Mouse (Mus musculus) ovary, postnatal 36 days (tissue): ENCODE results near the gene Armc12.
"Not testable (repeated sequence)": the region's sequence is repeated elsewhere in the genome, so short reads cannot be mapped to it uniquely, and the experiment has no call there.

Experiments
- DNase-seq: peaks from one replicate; pipeline ENCODE4 v3.0.0; 2022; ENCODE audit warnings: low spot score, mixed read lengths

Armc12 gene

GRCm38 (mm10) chr17:28532557-28532956, 2.0 kb downstream of the Armc12 start:
- no peak for DNase-seq

DNA sequence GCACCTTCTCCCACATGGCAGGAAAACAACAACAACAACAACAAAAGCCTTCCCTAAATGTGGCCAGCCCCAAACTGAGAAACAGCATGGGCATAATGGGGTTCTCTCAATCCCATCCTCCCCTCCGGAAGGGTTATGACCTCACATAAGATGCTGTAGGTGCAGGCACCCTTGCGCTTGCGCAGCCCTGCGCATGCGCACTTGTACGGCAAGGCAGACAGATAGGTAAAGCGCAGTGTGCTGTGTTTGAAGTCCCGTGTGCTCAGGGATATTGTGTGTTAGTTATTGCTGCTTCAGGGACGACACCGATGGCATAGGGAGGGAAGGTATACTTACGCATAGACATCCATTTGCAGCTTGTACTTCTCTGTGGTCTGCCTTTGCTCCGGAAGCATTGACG, 2.7 kb downstream of the Armc12 start:
- no peak for DNase-seq

GRCm38 (mm10) chr17:28537881-28538280, 7.3 kb downstream of the Armc12 start:
- no peak for DNase-seq

DNA sequence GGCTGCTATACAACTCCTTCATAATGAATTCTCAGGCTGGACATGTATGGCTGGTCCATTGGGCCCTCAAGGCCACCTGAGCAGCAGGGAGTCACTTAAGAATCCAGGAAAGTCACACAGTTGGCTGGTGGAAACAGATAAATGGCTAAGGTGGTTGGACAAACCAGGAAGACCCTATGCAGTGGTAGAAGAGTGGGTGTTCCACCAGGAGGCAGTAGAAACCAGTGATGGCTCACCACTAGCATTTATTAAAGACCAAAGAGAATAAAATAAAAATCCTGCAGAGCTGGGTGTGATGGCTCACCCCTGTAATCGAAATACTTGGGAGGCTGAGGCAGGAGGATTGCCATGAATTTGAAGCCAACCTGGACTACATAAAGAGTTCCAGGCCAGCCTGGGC, 16.3 kb downstream of the Armc12 start:
- no peak for DNase-seq

- DNase-seq = no peak
Measured at GRCm38 (mm10) chr17:28548550-28548949, 17.9 kb downstream of the Armc12 start.

- no peak for DNase-seq
Measured at GRCm38 (mm10) chr17:28549111-28549510, 18.5 kb downstream of the Armc12 start, which contains the start of gene Clpsl2. Clpsl2 (plus strand) TSS chr17:28549411.

DNA sequence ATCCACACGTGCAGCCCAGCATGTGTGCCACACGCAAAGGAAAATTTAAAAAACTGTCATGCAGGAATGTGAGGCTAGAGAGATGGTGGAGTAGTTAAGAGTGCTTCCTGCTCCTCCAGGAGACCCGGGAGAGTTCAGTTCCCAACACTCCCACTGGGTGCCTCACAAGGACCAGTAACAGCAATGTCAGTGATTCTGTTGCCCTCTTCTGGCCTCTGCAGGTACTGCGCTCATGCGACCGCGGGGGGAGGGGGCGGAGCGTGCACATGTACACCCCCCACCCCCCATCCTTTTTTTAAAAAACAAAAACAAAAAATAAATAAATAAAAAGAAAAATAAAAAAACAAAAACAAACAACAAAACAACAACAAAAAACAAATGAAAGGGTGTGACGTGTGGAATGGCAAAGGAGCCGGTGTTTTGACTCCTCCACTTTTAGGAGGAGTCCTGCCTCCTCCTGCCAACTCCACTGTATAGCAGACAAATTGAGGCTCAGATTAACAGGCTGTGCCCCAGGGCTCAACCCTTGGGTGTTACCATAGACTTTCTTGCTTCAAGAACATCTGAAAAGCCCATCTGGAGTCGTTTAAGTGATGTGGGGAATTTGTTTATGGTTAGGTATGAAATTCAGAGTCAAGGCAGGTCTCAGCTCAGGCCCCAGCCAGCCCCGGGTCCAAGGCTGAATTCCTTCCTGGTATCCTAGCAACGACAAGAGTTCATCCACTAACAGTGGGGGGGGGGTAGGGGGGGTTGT, 22.6 kb downstream of the Armc12 start:
- peak; percentile 71 for DNase-seq

- not testable (repeated sequence) for DNase-seq
Measured at GRCm38 (mm10) chr17:28554021-28554420, 23.4 kb downstream of the Armc12 start.

DNA sequence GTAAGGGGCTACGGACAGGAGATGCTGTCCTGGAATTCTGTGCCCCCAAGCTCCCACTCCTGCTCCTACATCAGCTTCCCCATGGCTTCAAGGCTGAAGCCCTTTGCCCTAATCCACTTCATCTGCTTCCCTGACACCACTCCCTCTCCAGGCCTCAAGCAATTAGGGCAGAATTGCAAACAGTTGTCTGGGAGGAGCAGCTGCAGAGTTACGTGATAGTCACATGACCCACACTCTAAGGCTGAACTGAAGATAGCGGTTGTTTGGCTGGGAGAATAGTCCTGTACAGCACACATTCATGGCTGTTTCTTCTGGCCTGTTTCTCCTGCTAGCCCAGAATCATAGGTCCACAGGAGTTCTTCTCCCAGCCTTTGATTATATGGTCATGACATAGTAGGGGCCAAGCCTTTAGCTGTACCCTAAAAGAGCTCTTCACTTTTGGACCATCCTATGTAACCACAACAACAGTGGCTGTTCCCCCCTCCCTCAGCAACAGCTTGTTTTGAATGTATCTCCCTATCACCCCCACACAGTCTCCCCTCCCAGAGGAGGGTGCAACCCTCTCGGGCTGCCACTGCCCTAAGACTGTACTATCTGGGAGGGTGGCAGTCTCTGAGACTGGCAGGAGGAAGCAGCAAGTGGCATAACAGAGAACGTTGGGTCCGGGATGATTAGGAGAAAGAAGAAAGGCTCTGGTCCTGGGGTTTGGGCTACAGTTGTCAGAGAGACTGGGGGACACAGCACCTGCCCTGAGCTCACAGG, 26.2 kb downstream of the Armc12 start:
- DNase-seq = no peak

DNA sequence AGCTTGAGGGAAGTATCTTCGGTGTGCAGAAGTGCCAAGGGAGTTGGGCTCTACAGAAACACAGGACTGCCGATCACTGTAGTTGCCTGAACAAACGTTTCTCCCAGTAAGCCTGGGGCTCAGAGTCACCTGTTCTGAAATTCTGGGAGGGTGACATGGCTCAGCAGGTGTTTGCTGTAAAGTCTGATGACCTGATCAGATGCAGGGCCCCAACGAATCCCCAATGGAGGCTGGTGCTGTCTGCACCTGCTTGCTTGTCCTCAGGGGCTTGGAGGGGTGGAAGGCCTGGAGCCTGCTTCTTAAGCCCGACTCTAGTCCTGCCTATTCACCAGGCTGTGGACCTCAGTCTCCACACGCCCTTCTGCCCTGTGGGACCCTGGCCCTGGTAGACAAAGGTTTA, 27.2 kb downstream of the Armc12 start:
- DNase-seq = no peak

DNA sequence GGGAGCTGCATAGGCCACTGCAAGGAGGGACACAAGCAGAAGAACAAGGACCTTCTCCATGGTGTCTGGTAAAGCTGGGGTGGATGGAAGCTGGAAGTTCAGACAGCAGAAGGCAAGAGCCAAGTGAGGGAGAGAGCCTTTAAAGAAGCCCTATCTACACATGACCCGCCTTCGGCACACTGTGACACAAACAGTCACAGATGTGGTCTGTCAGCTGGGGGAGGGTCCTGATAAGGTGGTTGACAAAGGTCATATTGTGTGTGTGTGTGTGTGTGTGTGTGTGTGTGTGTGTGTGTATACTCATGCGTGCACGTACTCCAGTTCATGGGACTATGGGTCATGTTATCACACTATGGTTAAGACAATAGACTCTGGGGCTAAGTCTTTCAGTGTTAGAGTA, 30.0 kb downstream of the Armc12 start, which contains the start of gene Clps:
Gene Clps, minus strand, starts transcription at position 169 of the 400 bp plus-strand sequence.
- DNase-seq = no peak

DNA sequence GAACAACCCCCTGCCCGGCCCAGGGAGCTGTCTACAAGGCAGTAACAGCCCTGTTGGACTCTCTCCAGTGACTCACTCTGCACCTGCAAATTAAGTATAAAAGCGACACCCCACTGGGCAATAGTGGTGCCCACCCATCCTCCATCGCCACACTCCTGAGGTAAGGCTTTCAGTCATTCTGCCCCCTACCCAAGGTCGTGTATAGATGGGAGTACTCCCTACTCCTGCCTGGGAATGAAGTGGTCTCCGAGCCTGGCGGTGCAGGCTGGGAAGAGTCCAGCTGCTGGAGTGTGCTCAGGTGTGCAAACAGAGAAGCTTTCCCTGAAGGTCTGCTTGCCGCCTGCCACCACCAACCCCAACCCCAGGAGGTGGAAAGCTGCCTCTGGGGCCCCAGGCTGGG, 31.0 kb downstream of the Armc12 start:
- no peak for DNase-seq

DNA sequence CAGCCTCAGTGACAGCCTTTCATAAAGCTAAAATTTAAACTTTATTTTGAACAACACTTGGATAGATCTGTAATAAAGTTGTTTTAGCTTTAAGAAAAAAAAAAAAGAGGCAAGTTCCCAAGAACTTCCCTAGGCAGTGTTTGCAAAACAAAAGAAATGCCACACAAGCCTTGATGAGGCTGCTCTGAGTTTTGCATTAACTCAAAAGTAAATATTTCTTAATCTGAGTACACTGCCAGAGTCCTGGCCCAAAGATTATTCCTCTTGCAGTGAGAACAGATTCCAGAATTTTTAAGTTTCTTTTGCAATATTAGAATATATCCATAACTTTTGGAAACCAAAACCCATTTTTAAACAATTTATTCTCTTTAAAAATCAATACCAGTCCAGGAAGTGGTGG, 34.6 kb downstream of the Armc12 start:
- DNase-seq = no peak

DNA sequence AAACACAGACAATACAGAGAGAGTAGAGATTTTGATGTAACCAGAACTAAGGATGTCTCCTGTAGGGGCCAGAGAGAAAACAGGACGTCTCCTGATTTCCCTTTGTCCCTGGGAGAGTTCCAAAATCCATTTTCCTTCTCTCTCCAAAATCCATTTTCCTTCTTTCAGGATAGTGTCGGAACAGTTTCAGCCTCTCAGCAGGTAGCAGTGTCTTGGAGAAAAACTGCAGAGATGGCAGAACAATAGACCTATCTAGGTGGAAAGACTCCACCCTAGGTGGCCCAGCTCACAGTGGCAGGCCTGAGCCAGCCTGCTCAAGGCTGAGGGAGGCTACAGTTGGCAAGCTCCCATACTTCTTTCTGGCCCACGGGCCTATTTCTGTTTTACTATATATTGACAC, 36.9 kb downstream of the Armc12 start:
- DNase-seq = no peak

- no peak for DNase-seq
Measured at GRCm38 (mm10) chr17:28571868-28572267, 41.3 kb downstream of the Armc12 start.

DNA sequence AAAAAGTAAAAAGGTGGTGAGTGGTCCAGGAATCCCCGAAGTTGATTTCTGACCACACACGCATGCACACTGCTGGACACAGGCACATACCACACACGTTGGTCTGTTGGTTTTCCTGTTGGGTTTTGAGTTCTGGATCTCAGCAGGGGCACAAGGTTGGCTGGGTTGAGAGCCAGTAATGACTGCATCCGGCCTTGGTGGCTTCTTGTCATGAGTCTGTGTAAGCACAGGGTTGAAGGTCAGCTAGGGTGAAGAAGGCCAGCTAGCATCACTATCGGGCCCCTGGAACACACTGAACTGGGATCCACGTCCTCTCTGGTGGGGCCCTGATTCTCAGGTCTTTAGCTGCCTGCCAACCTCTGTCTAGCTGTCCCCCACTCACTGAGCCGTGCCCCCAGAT, 41.9 kb downstream of the Armc12 start:
- DNase-seq = no peak

DNA sequence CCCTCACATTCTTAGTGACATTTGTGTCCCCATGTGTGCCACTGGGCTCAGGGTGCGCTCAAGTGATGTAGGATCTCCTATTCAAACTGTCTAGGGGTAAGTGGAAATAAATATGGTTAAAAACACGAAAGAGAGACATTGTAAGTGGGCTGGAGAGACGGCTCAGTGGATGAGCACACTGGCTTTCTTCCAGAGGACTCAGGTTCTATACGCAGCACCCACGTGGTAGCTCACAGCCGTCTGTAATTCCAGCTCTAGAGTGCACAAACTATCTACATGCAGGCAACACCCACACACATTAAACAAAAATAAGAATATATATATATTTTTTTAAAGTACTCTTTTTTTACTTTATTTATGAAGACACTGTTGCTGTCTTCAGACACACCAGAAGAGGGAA, 42.3 kb downstream of the Armc12 start:
- no peak for DNase-seq

- DNase-seq = peak; percentile 60
Measured at GRCm38 (mm10) chr17:28575244-28576125, 44.9 kb downstream of the Armc12 start, which contains the start of gene Lhfpl5. Lhfpl5 (plus strand) TSS chr17:28575641.

- peak; percentile 74 for DNase-seq
Measured at GRCm38 (mm10) chr17:28580396-28580795, 49.8 kb downstream of the Armc12 start.

- no peak for DNase-seq
Measured at GRCm38 (mm10) chr17:28581056-28581455, 50.5 kb downstream of the Armc12 start.

DNA sequence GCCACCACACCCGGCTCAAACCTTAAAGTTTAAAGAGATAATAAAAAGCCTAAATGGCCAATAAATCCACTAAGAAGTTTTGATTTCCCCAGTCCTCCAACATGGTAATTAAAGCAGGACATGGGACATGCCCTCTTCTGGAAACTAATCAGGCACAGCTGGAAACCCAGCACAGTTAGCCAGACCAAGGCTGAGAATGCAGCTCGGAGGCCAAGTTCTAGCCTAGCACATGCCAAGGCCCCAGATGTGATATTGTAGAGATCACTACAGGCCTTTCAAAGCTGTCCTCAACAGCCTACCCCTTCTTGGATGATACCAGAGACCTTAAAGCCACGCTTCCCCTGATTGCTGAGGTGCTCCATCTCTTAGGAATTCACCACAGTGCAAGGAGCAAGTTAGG, 55.9 kb downstream of the Armc12 start:
- no peak for DNase-seq

DNA sequence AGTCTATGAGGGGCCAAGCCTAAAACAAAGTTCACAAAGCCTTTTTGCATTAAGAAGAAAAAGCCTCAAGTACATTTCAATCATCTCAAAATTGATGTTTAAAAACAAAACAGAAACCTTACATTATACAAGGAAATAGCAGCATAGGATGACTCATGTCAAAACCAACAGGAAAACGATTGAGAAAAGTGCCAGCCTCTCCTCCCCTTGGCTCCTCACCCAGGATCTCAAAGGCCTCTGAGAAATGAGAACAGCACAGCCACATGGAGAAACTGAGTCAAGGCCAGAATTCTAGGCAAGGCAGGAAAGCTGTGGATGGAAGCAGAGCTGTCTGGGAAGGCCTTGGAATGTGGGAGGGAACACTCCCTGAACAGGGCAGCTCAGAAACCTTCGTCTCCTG, 58.0 kb downstream of the Armc12 start:
- DNase-seq = no peak
